Mouse (Mus musculus) CH12.LX (cell line): ENCODE measurements at regions not wholly inside any gene's neighbourhood (a gene's known extent, or its start where the extent isn't known, plus 50 kb on each side); places are given as distances from the start of the nearest gene placed in this dataset.
A peak's percentile ranks its signal among the peaks of the same experiment; 100 is the strongest.

Experiments
- DNase-seq: peaks from one replicate; pipeline ENCODE4 v3.0.0-alpha.2; 2013; ENCODE audit errors: extremely low read depth
- H3K27ac ChIP-seq: 2 replicates; pipeline ENCODE4 v1.5.1; 2012; ENCODE audit warnings: low read depth, mild to moderate bottlenecking, control low read depth, moderate library complexity; ENCODE audit not compliant: insufficient read depth
- H3K27me3 ChIP-seq: replicated peaks from 2 replicates; pipeline ENCODE3; 2012; ENCODE audit warnings: inconsistent platforms
- H3K36me3 ChIP-seq, 2 experiments: replicated peaks in 1 of 2; 2 replicates each; pipeline versions ENCODE3 to v1.6.1; 2012; ENCODE audit warnings: inconsistent platforms in 1 of 2, low read length in 1 of 2, mild to moderate bottlenecking in 1 of 2, mixed read lengths in 1 of 2, moderate library complexity in 1 of 2; ENCODE audit not compliant: control insufficient read depth in 1 of 2, insufficient read depth in 1 of 2
- H3K4me1 ChIP-seq, 2 experiments: 2 replicates each; pipeline ENCODE4 v1.6.1; 2012; ENCODE audit warnings: inconsistent platforms in 1 of 2, moderate library complexity in 1 of 2; ENCODE audit not compliant: insufficient read depth in 2 of 2, control insufficient read depth in 1 of 2
- H3K4me2 ChIP-seq: 2 replicates; pipeline ENCODE4 v1.6.1; 2012; ENCODE audit warnings: low read depth, mild to moderate bottlenecking, control low read depth; ENCODE audit not compliant: poor library complexity, insufficient read depth, severe bottlenecking
- H3K4me3 ChIP-seq, 3 experiments: fragments of 150-350 bp in 1 of 3; sonication (generic) in 1 of 3; replicated peaks in 1 of 3; 2 replicates each; pipeline versions ENCODE3 to v1.5.1; 2011 to 2012; ENCODE audit warnings: low read depth in 2 of 3, low read length in 2 of 3, mild to moderate bottlenecking in 2 of 3, moderate library complexity in 2 of 3, control low read depth in 1 of 3, improper control_type of control experiment in 1 of 3, inconsistent platforms in 1 of 3, mixed read lengths in 1 of 3; ENCODE audit not compliant: poor library complexity in 1 of 3
- H3K79me2 ChIP-seq: replicated peaks from 2 replicates; pipeline ENCODE4 v1.6.1; 2012; ENCODE audit warnings: mild to moderate bottlenecking, moderate library complexity; ENCODE audit not compliant: control insufficient read depth, poor library complexity, insufficient read depth, severe bottlenecking; ENCODE audit errors: extremely low read depth
- H3K9ac ChIP-seq: 2 replicates; pipeline ENCODE4 v1.6.1; 2012; ENCODE audit warnings: low read depth, mild to moderate bottlenecking, control low read depth, moderate library complexity; ENCODE audit not compliant: insufficient read depth
- H3K9me3 ChIP-seq: replicated peaks from 2 replicates; pipeline ENCODE3; 2012; ENCODE audit warnings: low read length, inconsistent platforms, mixed read lengths
- CHD1 ChIP-seq: IDR thresholded peaks from 2 replicates; pipeline ENCODE4 v1.6.1; 2012; ENCODE audit warnings: low read depth, low read length, improper control_type of control experiment, inconsistent platforms
- CTCF ChIP-seq, 2 experiments: IDR thresholded peaks in 1 of 2; conservative IDR thresholded peaks in 1 of 2; 2 replicates each; pipeline ENCODE4 v1.5.1; 2011 to 2012; ENCODE audit warnings: low read depth in 2 of 2, low read length in 2 of 2, improper control_type of control experiment in 1 of 2, inconsistent platforms in 1 of 2, mild to moderate bottlenecking in 1 of 2, moderate library complexity in 1 of 2
- ELF1 ChIP-seq: IDR thresholded peaks from 2 replicates; pipeline ENCODE4 v1.6.1; 2014; ENCODE audit warnings: low read depth, mild to moderate bottlenecking, inconsistent platforms, low read length, improper control_type of control experiment
- ETS1 ChIP-seq: conservative IDR thresholded peaks from 2 replicates; pipeline ENCODE4 v1.6.1; 2012; ENCODE audit warnings: low read depth, mild to moderate bottlenecking, inconsistent platforms, low read length, improper control_type of control experiment, moderate library complexity
- GABPA ChIP-seq: IDR thresholded peaks from 2 replicates; pipeline ENCODE4 v1.6.1; 2012; ENCODE audit warnings: low read depth, low read length, improper control_type of control experiment, inconsistent platforms; ENCODE audit not compliant: insufficient replicate concordance
- JUN ChIP-seq: IDR thresholded peaks from 2 replicates; pipeline ENCODE4 v1.6.1; 2011; ENCODE audit warnings: low read depth, mild to moderate bottlenecking, low read length, improper control_type of control experiment, moderate library complexity; ENCODE audit not compliant: insufficient read depth
- KAT2A ChIP-seq: IDR thresholded peaks from 2 replicates; pipeline ENCODE4 v1.6.1; 2012; ENCODE audit warnings: low read length, improper control_type of control experiment, inconsistent platforms; ENCODE audit not compliant: insufficient replicate concordance
- MAFK ChIP-seq: IDR thresholded peaks from 2 replicates; pipeline ENCODE4 v1.6.1; 2011; ENCODE audit warnings: low read length, improper control_type of control experiment; ENCODE audit not compliant: insufficient replicate concordance
- MAZ ChIP-seq: IDR thresholded peaks from 2 replicates; pipeline ENCODE4 v1.6.1; 2012; ENCODE audit warnings: low read depth, mild to moderate bottlenecking, inconsistent platforms, low read length, improper control_type of control experiment, moderate library complexity
- MEF2A ChIP-seq: IDR thresholded peaks from 2 replicates; pipeline ENCODE4 v1.6.1; 2014; ENCODE audit warnings: low read depth, mild to moderate bottlenecking, inconsistent platforms, low read length, improper control_type of control experiment, borderline replicate concordance
- MXI1 ChIP-seq: IDR thresholded peaks from 2 replicates; pipeline ENCODE4 v1.6.1; 2011; ENCODE audit warnings: mild to moderate bottlenecking, low read depth, low read length, improper control_type of control experiment
- POLR2A ChIP-seq: IDR thresholded peaks from 2 replicates; pipeline ENCODE4 v1.6.1; 2011; ENCODE audit warnings: low read depth, mild to moderate bottlenecking, improper control_type of control experiment, low read length
- POLR2AphosphoS2 ChIP-seq: IDR thresholded peaks from 2 replicates; pipeline ENCODE4 v1.6.1; 2011; ENCODE audit warnings: low read depth, low read length, improper control_type of control experiment
- RAD21 ChIP-seq: IDR thresholded peaks from 2 replicates; pipeline ENCODE4 v1.6.1; 2011; ENCODE audit warnings: low read depth, mild to moderate bottlenecking, low read length, improper control_type of control experiment, moderate library complexity
- SMC3 ChIP-seq: IDR thresholded peaks from 2 replicates; pipeline ENCODE4 v1.6.1; 2011; ENCODE audit warnings: low read depth, low read length, improper control_type of control experiment
- TBP ChIP-seq: conservative IDR thresholded peaks from 2 replicates; pipeline ENCODE4 v1.6.1; 2011; ENCODE audit warnings: low read depth, low read length, improper control_type of control experiment
- USF2 ChIP-seq: conservative IDR thresholded peaks from 2 replicates; pipeline ENCODE4 v1.6.1; 2011; ENCODE audit warnings: low read depth, low read length, improper control_type of control experiment
- ZC3H11A ChIP-seq: IDR thresholded peaks from 2 replicates; pipeline ENCODE4 v1.6.1; 2012; ENCODE audit warnings: low read depth, mild to moderate bottlenecking, inconsistent platforms, low read length, improper control_type of control experiment
- dilution Hi-C: fragments of 300-500 bp; cut with MboI; formaldehyde crosslinking; loops from 2 replicates; pipeline ENCODE4 v1.14.3; 2020; ENCODE audit warnings: low sequenced_read_pairs; ENCODE audit not compliant: extremely low pct_unique_long_range_greater_than_20kb, extremely low pct_ligation_motif_present
- in situ Hi-C: fragments of 300-500 bp; cut with MboI; formaldehyde crosslinking; loops from 3 replicates; pipeline ENCODE4 v1.14.3; 2019; ENCODE audit warnings: low sequenced_read_pairs, low pct_ligation_motif_present, low pct_unique_long_range_greater_than_20kb, mixed read lengths

DNA sequence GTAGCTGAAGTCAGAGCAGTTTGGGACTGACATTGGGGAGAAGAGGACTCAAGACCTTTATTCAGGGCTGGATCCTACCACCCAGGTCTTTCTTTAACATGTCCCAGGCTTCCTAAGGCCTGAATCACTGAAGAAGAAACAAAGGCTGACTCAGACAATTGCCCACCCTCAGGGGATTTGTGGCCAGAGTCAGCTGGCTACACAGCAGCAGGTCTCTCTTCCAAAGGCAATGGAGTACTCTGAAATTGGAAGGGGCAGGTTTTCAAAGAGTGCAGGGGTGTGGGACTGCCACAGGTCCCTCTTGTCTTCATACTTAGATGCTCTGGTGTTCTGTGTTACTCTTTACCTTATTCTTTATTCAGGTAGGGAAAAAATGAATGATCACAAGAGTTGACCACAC is 478.9 kb downstream of the Plcl1 start:
- Histone ChIP-seq H3K9me3 (no peaks in the 10 kb centered on the region), H3K27ac (no peak overlapping the region), H3K9ac (no peak overlapping the region), H3K4me2 (no peak overlapping the region), H3K4me3 (no peak overlapping the region), H3K27me3 (no peaks in the 10 kb centered on the region), H3K79me2 (no peaks in the 10 kb centered on the region), H3K4me1 (no peaks in the 10 kb centered on the region), H3K36me3 (no peaks in the 10 kb centered on the region)
- TF ChIP-seq GABPA = no peak
- TF ChIP-seq USF2 = no peak
- no peak for TF ChIP-seq MAZ
- no peak for TF ChIP-seq CTCF (conservative IDR thresholded peaks at IDR 0.05 in 1 of 2, IDR thresholded peaks at IDR 0.05 in 1 of 2; ENCODE audit: low read depth in 2 of 2, low read length in 2 of 2)
- no peak for TF ChIP-seq ETS1
- TF ChIP-seq KAT2A = no peak
- TF ChIP-seq TBP = no peak
- TF ChIP-seq POLR2A = no peak
- TF ChIP-seq ELF1 = no peak
- TF ChIP-seq MXI1 = no peak
- TF ChIP-seq MEF2A = no peak
- no peak for TF ChIP-seq CHD1
- TF ChIP-seq POLR2AphosphoS2 = no peak
- in situ Hi-C loops = loop anchor here (25.0 kb wide), 2 partner anchors 1103 to 1328 kb away; partner anchors contain the start of gene Satb2
- DNase-seq = no peak
- dilution Hi-C loops = no loop called here

GRCm38 (mm10) chr1:55886383-55887070 is 480.8 kb downstream of the Plcl1 start:
- in situ Hi-C loops = loop anchor here (25.0 kb wide), 2 partner anchors 1101 to 1326 kb away; partner anchors contain the start of gene Satb2
- Histone ChIP-seq H3K27ac (no peak overlapping the region), H3K79me2 (no peaks in the 10 kb centered on the region), H3K9me3 (no peaks in the 10 kb centered on the region), H3K4me2 (no peak overlapping the region), H3K9ac (no peak overlapping the region), H3K4me3 (no peak overlapping the region), H3K27me3 (no peaks in the 10 kb centered on the region), H3K36me3 (no peaks in the 10 kb centered on the region), H3K4me1 (no peaks in the 10 kb centered on the region)
- dilution Hi-C loops = no loop called here
- peak; percentile 45 for DNase-seq
- TF ChIP-seq MAFK (no peak), SMC3 (peak; percentile 59), CTCF (conservative IDR thresholded peaks at IDR 0.05 in 1 of 2, IDR thresholded peaks at IDR 0.05 in 1 of 2; ENCODE audit: low read depth in 2 of 2, low read length in 2 of 2) (peak; percentile 30 to 72; a peak in 3 of 4 replicates), RAD21 (peak; percentile 83), JUN (no peak), ZC3H11A (0 out of 2 replicates have a peak, but pooled peaks have one; percentile 7)
